Mouse (Mus musculus): ENCODE measurements around the gene Ncln. TPM values are rescaled to one million over a fixed set of nuclear protein-coding genes. Genes with fewer than 3 reads are reported as not detected.
"Not testable (repeated sequence)": the region's sequence is repeated elsewhere in the genome, so short reads cannot be mapped to it uniquely, and the experiment has no call there.

Gene Ncln
- polyA plus RNA-seq, 2 experiments from 2014 or later = 41.9 to 63.2 TPM

DNA sequence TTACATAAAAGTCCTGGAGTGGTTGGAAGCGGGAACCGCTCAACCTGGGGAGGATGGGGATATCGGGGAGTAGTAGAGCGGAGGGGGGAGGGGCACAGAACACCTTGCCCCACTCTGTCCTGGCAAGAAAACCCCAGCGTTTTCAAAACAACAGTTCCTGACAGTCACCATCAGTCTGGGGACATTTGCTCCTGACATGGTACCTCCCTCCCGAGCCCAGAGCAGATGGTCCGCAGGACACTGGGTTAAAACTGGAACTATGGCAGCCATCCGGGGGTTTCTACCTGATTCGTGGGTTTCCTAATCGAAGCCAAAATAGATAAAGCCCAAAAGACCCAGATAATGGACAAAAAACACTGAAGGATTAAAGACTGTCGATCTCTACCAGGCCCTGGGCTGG lies 35.2 kb downstream of the Ncln start:
- ATAC-seq = no peak

DNA sequence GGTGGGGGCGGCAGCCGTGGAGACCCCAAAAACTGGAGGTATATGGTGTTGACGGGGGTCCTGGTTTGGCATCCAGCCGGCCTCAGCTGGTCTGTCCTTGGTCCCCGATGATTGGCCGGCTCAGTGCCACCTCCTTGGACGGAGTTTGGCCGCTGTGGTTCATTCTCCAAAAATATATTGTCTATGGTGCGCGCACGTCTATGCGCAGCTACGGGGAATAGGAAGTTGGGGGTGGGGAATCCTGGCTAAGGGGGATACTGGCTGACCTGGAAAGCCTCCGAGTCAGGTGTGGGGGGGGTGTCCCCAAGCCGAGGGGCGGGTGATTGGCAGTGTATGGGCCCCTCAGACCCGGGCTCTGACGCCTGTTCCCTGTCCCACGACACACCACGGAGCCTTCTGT lies 35.7 kb downstream of the Ncln start:
- ATAC-seq = no peak

DNA sequence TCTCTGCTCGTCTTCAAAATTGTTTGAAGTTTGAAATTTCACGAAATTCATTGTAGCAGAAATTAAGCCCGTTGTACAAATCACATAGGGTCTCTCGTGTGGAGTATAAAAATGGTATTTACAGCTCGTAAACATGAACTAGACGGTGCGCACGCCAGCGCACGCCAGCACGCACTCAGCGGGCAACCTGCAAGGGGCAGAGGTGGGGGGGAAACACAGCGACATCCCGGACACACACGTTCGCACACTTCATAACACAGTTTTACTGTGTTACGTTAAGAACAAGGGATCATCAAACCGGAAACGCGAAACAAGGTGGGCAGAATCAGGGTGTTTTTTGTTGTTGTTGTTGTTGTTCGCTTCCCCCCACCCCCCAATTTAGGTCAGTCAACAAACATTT lies 36.8 kb downstream of the Ncln start:
- no peak for ATAC-seq

GRCm38 (mm10) chr10:81458267-81458666 lies 37.9 kb downstream of the Ncln start:
- no peak for ATAC-seq

DNA sequence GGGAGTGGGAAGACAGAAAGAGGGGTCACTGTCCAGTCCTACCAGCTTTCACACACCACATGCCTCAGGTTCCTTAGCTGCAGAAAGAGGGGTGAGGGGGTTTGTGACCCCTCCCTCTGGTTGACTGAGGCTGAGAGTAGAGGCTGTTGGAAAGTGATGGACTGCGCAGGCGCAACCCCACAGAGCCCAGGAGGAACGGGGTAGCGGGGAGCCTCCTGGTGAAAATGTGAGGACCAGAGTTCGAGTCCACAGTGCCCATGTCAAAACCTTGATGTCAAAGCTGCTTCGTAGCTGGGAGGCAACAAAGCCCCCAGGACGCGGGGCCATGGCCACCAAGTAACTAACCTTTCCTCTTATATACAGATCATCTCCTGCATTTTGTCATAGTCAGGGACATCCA lies 38.6 kb downstream of the Ncln start:
- ATAC-seq = no peak

DNA sequence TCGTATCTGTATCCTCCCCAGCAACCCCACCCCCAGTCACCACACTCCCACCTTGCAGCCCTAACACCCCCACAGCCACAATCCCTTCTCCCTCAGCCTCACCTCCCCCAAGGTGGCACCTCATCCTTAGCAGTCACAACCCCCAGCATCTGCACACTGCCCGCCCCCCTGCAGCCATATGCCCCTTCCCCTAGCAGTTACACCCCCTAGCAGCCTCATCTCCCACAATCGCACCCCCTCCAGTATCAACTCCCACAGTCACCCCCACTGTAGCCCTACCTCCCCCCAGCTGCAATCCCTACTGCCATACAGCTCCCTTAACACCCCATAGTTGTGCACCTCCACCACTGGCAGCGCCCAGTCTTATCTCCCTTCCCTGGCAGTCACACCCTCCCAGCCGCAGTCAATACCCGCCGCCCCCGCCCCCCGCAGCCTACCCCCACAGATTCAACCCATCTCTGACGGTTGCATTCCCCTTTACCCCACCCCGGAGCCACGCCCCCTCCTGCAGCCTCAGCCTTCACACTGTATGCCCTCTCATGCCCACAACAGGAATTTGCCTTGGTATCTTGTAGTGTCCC lies 39.1 kb downstream of the Ncln start:
- no peak for ATAC-seq

- no peak for ATAC-seq
These were observed 40.9 kb downstream of the Ncln start, which contains the start of gene Nfic for GRCm38 (mm10) chr10:81455181-81455895. Gene Nfic, minus strand, starts transcription at chr10:81455635.

- ATAC-seq = no peak
These were observed 42.1 kb downstream of the Ncln start for GRCm38 (mm10) chr10:81454106-81454505.

GRCm38 (mm10) chr10:81452947-81453288 lies 43.3 kb downstream of the Ncln start:
- no peak for ATAC-seq

DNA sequence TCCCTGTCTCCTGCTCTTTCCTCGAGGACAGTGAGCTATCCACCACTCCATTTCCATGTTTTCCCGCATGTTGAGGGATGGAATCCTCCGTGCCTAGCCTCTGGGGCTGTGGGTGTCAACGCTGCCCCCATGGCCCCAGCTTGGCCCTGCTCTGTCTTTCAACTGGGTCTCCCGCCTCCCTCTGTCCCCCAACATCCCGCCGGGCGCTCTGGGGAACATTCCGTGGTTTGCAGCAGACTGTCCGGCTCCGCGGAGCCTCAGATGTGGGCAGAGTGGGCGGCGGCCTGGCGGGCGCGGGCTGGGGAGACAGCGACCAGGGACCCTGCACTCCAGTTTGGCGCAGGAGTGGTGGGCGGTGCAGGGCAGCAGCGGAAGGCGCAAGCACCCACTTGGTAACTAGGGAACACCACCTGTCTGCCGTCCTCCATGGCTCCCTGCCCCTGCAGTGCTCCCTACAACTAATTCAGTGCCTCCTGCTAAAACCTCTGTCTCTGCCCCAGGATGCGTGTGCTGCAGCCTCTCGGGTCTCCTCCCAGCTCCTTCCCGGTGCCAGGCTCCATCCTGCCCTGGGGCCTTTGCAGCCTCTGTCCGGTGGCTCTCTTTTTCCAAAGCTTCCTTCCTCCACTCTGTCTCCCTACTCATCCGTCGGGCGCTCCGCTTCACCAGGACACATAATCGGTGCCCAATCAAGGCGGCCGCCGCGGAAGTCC lies 43.8 kb downstream of the Ncln start:
- ATAC-seq = no peak

DNA sequence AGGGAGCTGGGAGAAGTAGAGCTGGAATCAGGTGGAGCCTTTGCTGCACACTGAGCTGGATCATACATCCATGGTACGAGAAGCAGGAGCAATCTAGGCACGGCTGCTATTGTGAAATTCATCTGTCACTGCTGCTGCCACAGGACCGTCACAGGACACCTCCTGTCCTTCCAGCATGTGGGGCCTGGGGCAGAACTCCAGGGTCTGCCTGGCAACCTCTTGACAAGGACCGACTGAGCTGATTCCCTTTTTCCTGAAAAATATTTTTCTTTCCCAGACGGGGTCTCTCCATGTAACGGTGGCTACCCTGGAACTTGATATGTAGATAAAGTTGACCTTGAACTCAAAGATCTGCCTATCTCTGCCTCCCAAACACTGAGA lies 44.8 kb downstream of the Ncln start:
- ATAC-seq = no peak

- ATAC-seq = no peak
These were observed 45.4 kb downstream of the Ncln start for GRCm38 (mm10) chr10:81450641-81451364.

GRCm38 (mm10) chr10:81450140-81450539 lies 46.1 kb downstream of the Ncln start:
- peak; percentile 92 for ATAC-seq

DNA sequence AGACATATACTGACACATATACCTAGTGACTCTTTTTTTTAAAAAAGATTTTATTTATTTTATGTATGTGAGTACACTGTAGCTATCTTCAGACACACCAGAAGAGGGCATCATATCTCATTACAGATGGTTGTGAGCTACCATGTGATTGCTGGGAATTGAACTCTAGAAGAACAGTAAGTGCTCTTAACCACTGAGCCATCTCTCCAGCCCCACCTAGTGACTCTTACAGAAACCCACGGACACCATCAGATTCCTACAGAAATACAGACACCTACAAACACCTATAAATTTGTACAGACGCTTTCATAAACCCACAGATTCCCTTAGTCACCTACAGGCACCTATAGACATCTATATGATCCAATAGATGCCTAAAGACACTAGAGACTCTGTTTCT lies 50.7 kb downstream of the Ncln start:
- ATAC-seq = not testable (repeated sequence)

- peak; percentile 69 for ATAC-seq
These were observed 55.2 kb downstream of the Ncln start for GRCm38 (mm10) chr10:81441019-81441418.

Other genes starting within 250 kb of the Ncln start
- gene Matk, start 243.5 kb downstream of the Ncln start, polyA plus RNA-seq (2017; shearing (Covaris generic)) = 100 to 1,000 TPM in 1 of 2 experiments, 10 to 100 TPM in 1; 63.6 to 103 TPM
- 100 to 1,000 TPM; 111 to 132 TPM for gene Mrpl54, start 229.5 kb downstream of the Ncln start, polyA plus RNA-seq (2017; shearing (Covaris generic))
- 10 to 100 TPM; 12.5 to 14.8 TPM for gene Apba3, start 229.4 kb downstream of the Ncln start, polyA plus RNA-seq (2017; shearing (Covaris generic))
- 1 to 10 TPM; 2.4 to 2.6 TPM for gene Tjp3, start 204.8 kb downstream of the Ncln start, polyA plus RNA-seq (2017; shearing (Covaris generic))
- 10 to 100 TPM; 14.6 to 15.1 TPM for gene Pip5k1c, start 203.4 kb downstream of the Ncln start, polyA plus RNA-seq (2017; shearing (Covaris generic))
- gene Cactin, start 175.3 kb downstream of the Ncln start, polyA plus RNA-seq (2017; shearing (Covaris generic)) = 1 to 10 TPM; 4.2 to 4.7 TPM
- 10 to 100 TPM; 19.3 to 22.0 TPM for gene Tbxa2r, start 167.7 kb downstream of the Ncln start, polyA plus RNA-seq (2017; shearing (Covaris generic))
- gene Gipc3, start 153.1 kb downstream of the Ncln start, polyA plus RNA-seq (2017; shearing (Covaris generic)) = under 1 TPM; 0.15 to 0.28 TPM
- gene Hmg20b, start 145.9 kb downstream of the Ncln start, polyA plus RNA-seq (2017; shearing (Covaris generic)) = 10 to 100 TPM; 14.4 to 17.3 TPM
- 1 to 10 TPM; 1.3 to 1.5 TPM for gene Mfsd12, start 138.9 kb downstream of the Ncln start, polyA plus RNA-seq (2017; shearing (Covaris generic))
- 1 to 10 TPM in 1 of 2 experiments, under 1 TPM in 1; 0.34 to 2.0 TPM for gene 4930404N11Rik, start 130.6 kb downstream of the Ncln start, polyA plus RNA-seq (2017; shearing (Covaris generic))
- 10 to 100 TPM; 12.3 to 16.4 TPM for gene Fzr1, start 117.9 kb downstream of the Ncln start, polyA plus RNA-seq (2017; shearing (Covaris generic))
- gene Dohh, start 112.0 kb downstream of the Ncln start, polyA plus RNA-seq (2017; shearing (Covaris generic)) = 10 to 100 TPM in 1 of 2 experiments, 1 to 10 TPM in 1; 9.4 to 13.9 TPM
- gene Gm48551, start 111.9 kb downstream of the Ncln start, polyA plus RNA-seq (2017; shearing (Covaris generic)) = 1 to 10 TPM; 2.2 to 3.7 TPM
- gene Gm48552, start 107.4 kb downstream of the Ncln start, polyA plus RNA-seq (2017; shearing (Covaris generic)) = 1 to 10 TPM in 1 of 2 experiments, under 1 TPM in 1; 0.71 to 2.3 TPM
- gene Smim24, start 103.3 kb downstream of the Ncln start, polyA plus RNA-seq (2017; shearing (Covaris generic)) = 10 to 100 TPM in 1 of 2 experiments, 1 to 10 TPM in 1; 9.0 to 10.8 TPM
- gene Nfic, start 40.8 kb downstream of the Ncln start, polyA plus RNA-seq (2017; shearing (Covaris generic)) = 10 to 100 TPM; 14.2 to 19.2 TPM
- 1 to 10 TPM in 1 of 2 experiments, under 1 TPM in 1; 0.53 to 1.1 TPM for gene Celf5, start 13.7 kb downstream of the Ncln start, polyA plus RNA-seq (2017; shearing (Covaris generic))
- 10 to 100 TPM; 53.2 to 76.8 TPM for gene S1pr4, start 3.7 kb upstream of the Ncln start, polyA plus RNA-seq (2017; shearing (Covaris generic))
- 10 to 100 TPM; 28.5 to 31.9 TPM for gene Gna15, start 27.8 kb upstream of the Ncln start, polyA plus RNA-seq (2017; shearing (Covaris generic))
- gene Gna11, start 48.8 kb upstream of the Ncln start, polyA plus RNA-seq (2017; shearing (Covaris generic)) = 10 to 100 TPM; 28.5 to 42.5 TPM
- gene Aes, start 63.1 kb upstream of the Ncln start, polyA plus RNA-seq (2017; shearing (Covaris generic)) = 100 to 1,000 TPM; 103 to 139 TPM
- gene Tle2, start 78.2 kb upstream of the Ncln start, polyA plus RNA-seq (2017; shearing (Covaris generic)) = under 1 TPM in 1 of 2 experiments, not detected in 1; 0.78 TPM
- 1 to 10 TPM in 1 of 2 experiments, not detected in 1; 2.8 TPM for gene Tle6, start 104.7 kb upstream of the Ncln start, polyA plus RNA-seq (2017; shearing (Covaris generic))
- gene BC025920, start 109.9 kb upstream of the Ncln start, polyA plus RNA-seq (2017; shearing (Covaris generic)) = 1 to 10 TPM; 3.6 to 3.8 TPM
- 10 to 100 TPM; 24.1 to 26.8 TPM for gene Sirt6, start 131.4 kb upstream of the Ncln start, polyA plus RNA-seq (2017; shearing (Covaris generic))
- gene Ankrd24, start 132.1 kb upstream of the Ncln start, polyA plus RNA-seq (2017; shearing (Covaris generic)) = 1 to 10 TPM; 1.2 to 3.8 TPM
- gene Gm10778, start 152.7 kb upstream of the Ncln start, polyA plus RNA-seq (2017; shearing (Covaris generic)) = 1 to 10 TPM; 7.1 to 7.5 TPM
- gene Zfp433, start 208.4 kb upstream of the Ncln start, polyA plus RNA-seq (2017; shearing (Covaris generic)) = 10 to 100 TPM; 18.0 to 19.1 TPM

All from CD4-positive, CD25-positive, alpha-beta regulatory T cell, adult 4 months (primary cell).